Mouse (Mus musculus) heart, embryonic 10.5 days (tissue): ENCODE data around the gene Lrrc49. TPM values are rescaled to one million over a fixed set of nuclear protein-coding genes. Genes with fewer than 3 reads are reported as not detected.

Source experiments
- DNase-seq: peaks from one replicate; pipeline ENCODE4 v3.0.0-alpha.2; 2017; ENCODE audit warnings: low spot score
- H3K27ac ChIP-seq: fragments of 300-500 bp; sonication (generic); 2 replicates; pipeline ENCODE4 v1.5.1; 2016; ENCODE audit warnings: mild to moderate bottlenecking
- H3K27me3 ChIP-seq: fragments of 300-500 bp; sonication (generic); 2 replicates; pipeline ENCODE4 v1.6.1; 2016; ENCODE audit warnings: mild to moderate bottlenecking; ENCODE audit not compliant: poor library complexity, insufficient read depth, severe bottlenecking
- H3K36me3 ChIP-seq: fragments of 300-500 bp; sonication (generic); 2 replicates; pipeline ENCODE4 v1.6.1; 2016; ENCODE audit warnings: mild to moderate bottlenecking, moderate library complexity
- H3K4me1 ChIP-seq: fragments of 300-500 bp; sonication (generic); 2 replicates; pipeline ENCODE4 v1.6.1; 2016; ENCODE audit warnings: mild to moderate bottlenecking
- H3K4me3 ChIP-seq: fragments of 300-500 bp; sonication (generic); 2 replicates; pipeline ENCODE4 v1.5.1; 2016; ENCODE audit warnings: mild to moderate bottlenecking, moderate library complexity
- H3K9me3 ChIP-seq: fragments of 300-500 bp; sonication (generic); 2 replicates; pipeline ENCODE4 v1.6.1; 2016; ENCODE audit warnings: mild to moderate bottlenecking, moderate library complexity
- WGBS: fragments of 180-500 bp; shearing (Covaris S2); methylation state at CpG from one replicate; pipeline ENCODE4 v1.1.7; 2016; 5-methylcytosine and 5-hydroxymethylcytosine counted together
- polyA plus RNA-seq: library from polyadenylated mRNA; unstranded; fragments of >200 nt; fragmentation: Nextera tagmentation; extraction: Ambion mirVana; gene quantifications from 2 replicates; pipeline ENCODE4 v1.2.1, GENCODE M21; 2016

Lrrc49 gene
- polyA plus RNA-seq, result 9.0 and 12.4 TPM in 2 replicates

DNA sequence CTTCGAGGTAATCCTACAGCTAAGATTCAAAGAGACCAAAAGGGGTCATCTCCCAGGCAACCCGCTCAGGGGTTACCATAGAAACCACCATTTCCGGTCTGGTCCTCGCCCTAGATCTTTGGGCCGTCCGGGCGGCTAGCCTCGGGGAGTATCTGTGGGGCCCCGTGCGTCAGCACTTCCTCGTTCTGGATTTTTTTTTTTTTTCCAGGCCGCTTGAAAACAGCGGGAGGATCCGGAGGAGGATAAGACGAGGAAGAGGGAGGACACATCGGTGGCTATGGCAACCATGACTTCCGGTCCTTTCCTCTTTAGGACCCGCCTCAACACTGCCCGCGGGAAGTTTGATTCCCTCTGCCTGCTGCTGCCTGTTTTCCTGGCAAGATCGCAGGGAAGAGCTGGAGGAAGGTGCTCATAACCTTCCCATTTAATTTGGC lies at the start of gene Lrrc49:
Gene Lrrc49, minus strand, starts transcription at position 268 of the 434 bp plus-strand sequence.
- under 1% methylated on average over 21 of the region's 21 CpGs for WGBS
- H3K36me3 ChIP-seq, result peaks cover 9% of the 10 kb centered on the region; the same call in 1 of the 2 replicates

DNA sequence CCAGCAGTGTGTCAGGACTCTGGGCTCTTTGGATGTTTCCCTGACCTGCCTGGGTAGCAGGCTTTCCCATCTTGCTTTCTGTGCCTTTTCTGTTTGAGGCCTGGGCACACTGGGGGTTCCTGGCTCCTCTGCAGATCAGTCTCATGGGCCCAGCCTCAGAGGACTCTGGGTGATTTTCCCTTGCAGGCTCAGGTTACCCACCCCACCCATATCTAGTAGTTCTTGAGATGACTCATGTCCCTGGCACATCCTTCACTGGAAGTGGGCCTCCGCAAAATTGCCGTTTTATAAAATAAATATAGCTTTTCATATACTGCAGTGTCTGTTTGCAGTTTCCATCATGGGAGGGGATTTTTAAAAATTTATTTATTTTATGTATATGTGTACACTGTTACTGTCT lies 46.4 kb upstream of the Lrrc49 start:
- no peak for DNase-seq
- Histone ChIP-seq H3K36me3 (no peaks in the 10 kb centered on the region), H3K9me3 (no peaks in the 10 kb centered on the region), H3K4me3 (no peak overlapping the region), H3K27ac (no peak overlapping the region), H3K27me3 (no peaks in the 10 kb centered on the region), H3K4me1 (no peaks in the 10 kb centered on the region)
- 89% methylated on average over 2 of the region's 2 CpGs for WGBS

More for the DNA sequence above, at the start of gene Lrrc49:
- Histone ChIP-seq H3K27me3 (no peaks in the 10 kb centered on the region), H3K4me3 (peak within 1 kb of the TSS; percentile 72), H3K27ac (peak within 1 kb of the TSS; percentile 80), H3K9me3 (no peaks in the 10 kb centered on the region), H3K4me1 (0 out of 2 replicates have a peak, but pooled peaks cover 3% of the 10 kb centered on the region)
- peak; percentile 95 for DNase-seq

- DNase-seq, result no peak
- Histone ChIP-seq H3K27me3 (no peaks in the 10 kb centered on the region), H3K36me3 (no peaks in the 10 kb centered on the region), H3K27ac (no peak overlapping the region), H3K4me1 (no peaks in the 10 kb centered on the region), H3K9me3 (no peaks in the 10 kb centered on the region), H3K4me3 (no peak overlapping the region)
- WGBS, result 80% methylated on average over 7 of the region's 7 CpGs
These were observed 37.0 kb upstream of the Lrrc49 start for GRCm38 (mm10) chr9:60724968-60725367.

DNA sequence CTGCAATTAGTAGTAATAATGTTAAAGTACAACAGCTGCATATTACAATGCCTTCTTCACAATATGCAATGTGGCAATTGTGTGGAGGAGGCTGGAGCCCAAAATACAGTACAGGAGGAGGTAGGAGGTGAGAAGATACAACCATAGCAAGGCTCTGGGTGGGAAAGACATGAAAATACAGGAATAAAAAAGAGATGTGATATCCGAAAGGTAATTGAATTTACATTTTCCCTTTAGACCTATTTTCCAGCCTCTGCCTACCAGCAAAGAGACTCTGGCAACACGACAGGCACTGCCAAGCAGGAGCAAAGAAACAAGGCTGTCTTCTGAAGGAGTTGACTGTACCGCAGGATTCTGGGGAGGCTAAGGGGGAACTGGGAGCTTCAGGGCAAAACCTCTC lies 31.7 kb upstream of the Lrrc49 start:
- Histone ChIP-seq H3K27me3 (peaks cover 6% of the 10 kb centered on the region; the same call in 1 of the 2 replicates), H3K4me3 (no peak overlapping the region), H3K36me3 (no peaks in the 10 kb centered on the region), H3K4me1 (no peaks in the 10 kb centered on the region), H3K27ac (no peak overlapping the region), H3K9me3 (no peaks in the 10 kb centered on the region)
- no peak for DNase-seq
- 82% methylated on average over 3 of the region's 3 CpGs for WGBS

- DNase-seq, result no peak
- no peaks in the 10 kb centered on the region for H3K9me3 ChIP-seq
- 56% methylated on average over 3 of the region's 3 CpGs for WGBS
These were observed 30.3 kb upstream of the Lrrc49 start for GRCm38 (mm10) chr9:60718284-60718683.

DNA sequence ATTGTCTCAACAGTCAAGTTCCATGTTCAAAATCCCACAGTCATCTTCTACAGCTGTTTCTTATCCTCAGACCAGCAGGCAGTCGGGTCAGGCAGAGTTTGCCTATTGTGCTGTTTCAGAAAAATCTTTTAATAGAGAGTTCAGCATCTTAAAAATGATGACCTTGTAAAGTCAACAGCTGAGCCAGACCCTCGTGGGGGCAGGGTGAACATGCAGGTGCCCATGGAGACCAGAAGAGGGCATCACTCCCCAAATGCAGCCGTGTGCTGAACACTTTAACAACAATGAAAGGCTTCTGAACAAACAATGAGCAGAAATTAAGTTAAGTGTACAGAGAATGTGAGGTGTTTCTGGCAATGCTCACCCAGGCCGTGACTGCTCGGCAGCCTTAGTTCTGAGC lies 27.9 kb upstream of the Lrrc49 start:
- no peaks in the 10 kb centered on the region for H3K9me3 ChIP-seq
- H3K27me3 ChIP-seq, result peaks cover 39% of the 10 kb centered on the region
- peaks cover 11% of the 10 kb centered on the region for H3K4me1 ChIP-seq
- WGBS, result 62% methylated on average over 5 of the region's 5 CpGs
- no peaks in the 10 kb centered on the region for H3K36me3 ChIP-seq
- no peak overlapping the region for H3K27ac ChIP-seq
- no peak overlapping the region for H3K4me3 ChIP-seq
- DNase-seq, result no peak

More at GRCm38 (mm10) chr9:60718284-60718683, 30.3 kb upstream of the Lrrc49 start:
- no peak overlapping the region for H3K27ac ChIP-seq
- H3K27me3 ChIP-seq, result peaks cover 20% of the 10 kb centered on the region
- H3K4me3 ChIP-seq, result no peak overlapping the region
- peaks cover 2% of the 10 kb centered on the region; the same call in 1 of the 2 replicates for H3K4me1 ChIP-seq
- no peaks in the 10 kb centered on the region for H3K36me3 ChIP-seq

DNA sequence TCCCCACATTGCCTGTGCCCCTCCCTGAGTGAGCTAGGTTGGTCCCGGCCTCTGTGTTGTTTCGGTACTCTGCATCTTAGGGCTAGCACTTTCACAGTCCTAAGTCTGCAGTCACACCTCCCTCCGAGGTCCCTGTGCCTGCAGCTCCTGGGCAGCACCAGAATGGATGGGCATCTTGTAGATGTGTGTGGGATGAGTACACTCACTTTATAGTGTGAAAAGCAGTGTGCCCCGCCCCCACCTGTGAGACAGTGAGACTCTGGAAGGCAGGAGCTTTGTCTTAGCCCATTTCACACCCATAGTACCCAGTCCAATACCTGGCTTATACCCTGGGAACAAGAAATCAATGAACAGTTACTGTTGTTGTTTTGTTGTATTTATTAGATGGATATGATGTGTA lies 27.3 kb upstream of the Lrrc49 start:
- 84% methylated on average over 4 of the region's 4 CpGs for WGBS
- no peak overlapping the region for H3K4me3 ChIP-seq
- H3K36me3 ChIP-seq, result no peaks in the 10 kb centered on the region
- no peak for DNase-seq
- no peak overlapping the region for H3K27ac ChIP-seq
- peaks cover 11% of the 10 kb centered on the region for H3K4me1 ChIP-seq
- no peaks in the 10 kb centered on the region for H3K9me3 ChIP-seq
- peaks cover 39% of the 10 kb centered on the region for H3K27me3 ChIP-seq

GRCm38 (mm10) chr9:60714191-60714590 lies 26.2 kb upstream of the Lrrc49 start:
- H3K4me3 ChIP-seq, result no peak overlapping the region
- no peak overlapping the region for H3K27ac ChIP-seq
- H3K27me3 ChIP-seq, result peaks cover 43% of the 10 kb centered on the region
- no peaks in the 10 kb centered on the region for H3K9me3 ChIP-seq
- no peaks in the 10 kb centered on the region for H3K36me3 ChIP-seq
- WGBS, result 79% methylated on average over 6 of the region's 6 CpGs
- no peak for DNase-seq
- peaks cover 11% of the 10 kb centered on the region for H3K4me1 ChIP-seq

- DNase-seq, result no peak
- Histone ChIP-seq H3K36me3 (no peaks in the 10 kb centered on the region), H3K27me3 (peaks cover 43% of the 10 kb centered on the region), H3K4me1 (peaks cover 11% of the 10 kb centered on the region), H3K9me3 (no peaks in the 10 kb centered on the region), H3K27ac (peak overlapping the region; percentile 87; the same call in 1 of the 2 replicates), H3K4me3 (peak overlapping the region; percentile 65)
- 26% methylated on average over 4 of the region's 4 CpGs for WGBS
These were observed 25.7 kb upstream of the Lrrc49 start for GRCm38 (mm10) chr9:60713616-60714015.

DNA sequence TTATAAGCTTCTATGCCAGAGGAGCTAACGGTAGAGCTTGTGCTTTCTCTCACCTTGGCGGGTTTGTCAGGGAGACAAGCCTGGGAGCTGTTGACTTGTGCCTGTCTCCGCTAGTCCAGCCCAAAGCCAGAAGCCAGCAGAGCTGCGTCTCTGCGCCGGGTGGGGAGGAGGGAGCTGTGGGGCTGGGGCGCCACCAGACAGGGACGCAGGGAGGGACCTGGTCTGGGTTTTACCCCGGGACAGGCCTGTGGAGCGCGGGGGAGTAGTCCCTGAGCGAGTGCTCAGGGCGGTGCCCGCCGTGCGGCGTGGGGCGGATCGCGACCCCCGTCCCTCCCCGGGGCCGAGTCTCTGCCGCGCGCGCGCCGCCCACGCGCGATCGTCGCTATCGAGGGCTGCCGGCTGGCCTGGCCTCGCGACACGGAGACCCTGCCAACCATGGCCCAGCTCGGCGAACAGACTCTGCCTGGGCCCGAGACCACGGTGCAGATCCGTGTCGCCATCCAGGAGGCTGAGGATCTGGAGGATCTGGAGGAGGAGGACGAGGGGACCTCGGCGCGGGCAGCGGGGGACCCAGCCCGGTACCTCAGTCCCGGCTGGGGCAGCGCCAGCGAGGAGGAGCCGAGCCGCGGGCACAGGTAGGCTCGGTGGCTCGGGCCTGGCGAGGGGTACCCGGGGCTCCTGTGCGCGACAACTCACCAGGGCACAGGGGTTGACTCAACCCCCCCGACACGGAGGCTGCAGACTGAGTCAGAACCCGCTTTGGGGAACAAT lies 25.0 kb upstream of the Lrrc49 start, which contains the start of gene Larp6:
Gene Larp6, plus strand, starts transcription at position 219 of the 771 bp plus-strand sequence.
- no peaks in the 10 kb centered on the region for H3K36me3 ChIP-seq
- peaks cover 11% of the 10 kb centered on the region for H3K4me1 ChIP-seq
- H3K9me3 ChIP-seq, result no peaks in the 10 kb centered on the region
- peak within 1 kb of the TSS; percentile 87 for H3K27ac ChIP-seq
- H3K4me3 ChIP-seq, result peak within 1 kb of the TSS; percentile 65
- DNase-seq, result no peak
- 1% methylated on average over 66 of the region's 66 CpGs for WGBS
- peaks cover 43% of the 10 kb centered on the region for H3K27me3 ChIP-seq

GRCm38 (mm10) chr9:60712011-60712410 lies 24.1 kb upstream of the Lrrc49 start:
- Histone ChIP-seq H3K4me1 (peaks cover 11% of the 10 kb centered on the region), H3K4me3 (no peak overlapping the region), H3K27ac (no peak overlapping the region), H3K27me3 (peaks cover 43% of the 10 kb centered on the region), H3K9me3 (no peaks in the 10 kb centered on the region), H3K36me3 (no peaks in the 10 kb centered on the region)
- DNase-seq, result no peak
- WGBS, result 79% methylated on average over 5 of the region's 5 CpGs

DNA sequence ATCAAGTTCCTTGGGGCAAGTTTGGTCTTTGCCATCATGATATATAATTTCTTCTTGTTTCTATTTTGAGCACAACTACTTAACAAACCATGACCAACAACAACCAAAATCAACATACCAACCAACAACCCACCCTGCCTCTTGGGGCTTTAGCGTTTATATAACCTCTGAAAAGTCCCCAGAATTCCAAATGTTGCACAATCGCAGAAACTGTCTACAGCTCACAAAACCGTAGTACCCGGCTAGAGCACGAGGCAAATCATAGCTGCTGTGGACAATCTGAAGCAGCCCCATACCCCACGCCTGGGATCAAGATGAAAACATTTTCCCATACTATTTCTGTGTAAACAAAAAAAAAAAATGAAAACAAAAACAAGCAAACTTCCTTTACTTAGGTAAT lies 21.8 kb upstream of the Lrrc49 start:
- H3K4me3 ChIP-seq, result no peak overlapping the region
- H3K4me1 ChIP-seq, result peaks cover 11% of the 10 kb centered on the region
- H3K27ac ChIP-seq, result no peak overlapping the region
- no peaks in the 10 kb centered on the region for H3K36me3 ChIP-seq
- H3K9me3 ChIP-seq, result no peaks in the 10 kb centered on the region
- no peak for DNase-seq
- peaks cover 38% of the 10 kb centered on the region for H3K27me3 ChIP-seq
- WGBS, result 84% methylated on average over 6 of the region's 6 CpGs

DNA sequence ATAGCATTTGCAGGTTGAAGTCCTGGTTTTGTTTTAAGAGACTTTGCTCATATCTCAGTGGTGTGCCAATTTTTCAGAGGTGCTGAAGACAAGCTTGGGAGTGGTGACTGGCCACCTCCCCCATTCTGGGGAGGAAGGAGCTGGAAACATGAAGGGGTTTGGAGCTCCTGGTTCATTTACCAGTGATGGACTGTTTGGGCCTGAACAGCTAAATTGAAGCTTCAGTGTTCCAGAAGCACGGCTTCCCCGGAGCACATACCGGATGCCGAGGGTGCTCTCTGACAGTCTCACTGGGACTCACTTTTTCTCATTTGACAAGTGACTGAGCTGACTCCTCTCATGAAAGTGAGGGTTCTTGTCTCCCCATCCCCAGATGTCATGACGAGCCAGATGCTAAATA lies 20.6 kb upstream of the Lrrc49 start:
- DNase-seq, result peak; percentile 52
- Histone ChIP-seq H3K4me1 (peaks cover 11% of the 10 kb centered on the region), H3K9me3 (no peaks in the 10 kb centered on the region), H3K27me3 (peaks cover 27% of the 10 kb centered on the region), H3K4me3 (no peak overlapping the region), H3K36me3 (no peaks in the 10 kb centered on the region), H3K27ac (no peak overlapping the region)
- WGBS, result 80% methylated on average over 5 of the region's 5 CpGs
